Mouse (Mus musculus) heart, embryonic 10.5 days (tissue): ENCODE measurements at regions not wholly inside any gene's neighbourhood (a gene's known extent, or its start where the extent isn't known, plus 50 kb on each side); places are given as distances from the start of the nearest gene placed in this dataset.
A peak's percentile ranks its signal among the peaks of the same experiment; 100 is the strongest.

Source experiments
- DNase-seq: peaks from one replicate; pipeline ENCODE4 v3.0.0-alpha.2; 2017; ENCODE audit warnings: low spot score
- H3K27ac ChIP-seq: fragments of 300-500 bp; sonication (generic); 2 replicates; pipeline ENCODE4 v1.5.1; 2016; ENCODE audit warnings: mild to moderate bottlenecking
- H3K27me3 ChIP-seq: fragments of 300-500 bp; sonication (generic); 2 replicates; pipeline ENCODE4 v1.6.1; 2016; ENCODE audit warnings: mild to moderate bottlenecking; ENCODE audit not compliant: poor library complexity, insufficient read depth, severe bottlenecking
- H3K36me3 ChIP-seq: fragments of 300-500 bp; sonication (generic); 2 replicates; pipeline ENCODE4 v1.6.1; 2016; ENCODE audit warnings: mild to moderate bottlenecking, moderate library complexity
- H3K4me1 ChIP-seq: fragments of 300-500 bp; sonication (generic); 2 replicates; pipeline ENCODE4 v1.6.1; 2016; ENCODE audit warnings: mild to moderate bottlenecking
- H3K4me3 ChIP-seq: fragments of 300-500 bp; sonication (generic); 2 replicates; pipeline ENCODE4 v1.5.1; 2016; ENCODE audit warnings: mild to moderate bottlenecking, moderate library complexity
- H3K9me3 ChIP-seq: fragments of 300-500 bp; sonication (generic); 2 replicates; pipeline ENCODE4 v1.6.1; 2016; ENCODE audit warnings: mild to moderate bottlenecking, moderate library complexity
- WGBS: fragments of 180-500 bp; shearing (Covaris S2); methylation state at CpG from one replicate; pipeline ENCODE4 v1.1.7; 2016; 5-methylcytosine and 5-hydroxymethylcytosine counted together

GRCm38 (mm10) chr11:20934191-20935062 is 103.6 kb upstream of the Lgalsl start:
- Histone ChIP-seq H3K4me1 (no peaks in the 10 kb centered on the region), H3K9me3 (no peaks in the 10 kb centered on the region), H3K27ac (no peak overlapping the region), H3K27me3 (no peaks in the 10 kb centered on the region), H3K4me3 (no peak overlapping the region), H3K36me3 (no peaks in the 10 kb centered on the region)
- no peak for DNase-seq
- 54% methylated on average over 2 of the region's 2 CpGs for WGBS

- H3K36me3 ChIP-seq: no peaks in the 10 kb centered on the region
Observed at GRCm38 (mm10) chr11:20935063-20935370, 104.2 kb upstream of the Lgalsl start.

GRCm38 (mm10) chr11:20935910-20936309 is 105.1 kb upstream of the Lgalsl start:
- DNase-seq: no peak
- 84% methylated on average over 2 of the region's 2 CpGs for WGBS
- H3K4me3 ChIP-seq: no peak overlapping the region

More at GRCm38 (mm10) chr11:20935063-20935370, 104.2 kb upstream of the Lgalsl start:
- Histone ChIP-seq H3K27me3 (no peaks in the 10 kb centered on the region), H3K4me1 (no peaks in the 10 kb centered on the region), H3K4me3 (no peak overlapping the region), H3K27ac (no peak overlapping the region), H3K9me3 (no peaks in the 10 kb centered on the region)
- DNase-seq: no peak

GRCm38 (mm10) chr11:20936996-20937395 is 106.1 kb upstream of the Lgalsl start:
- no peaks in the 10 kb centered on the region for H3K36me3 ChIP-seq
- DNase-seq: no peak
- WGBS: 83% methylated on average over 1 of the region's 1 CpGs
- no peak overlapping the region for H3K4me3 ChIP-seq
- no peak overlapping the region for H3K27ac ChIP-seq
- no peaks in the 10 kb centered on the region for H3K4me1 ChIP-seq
- no peaks in the 10 kb centered on the region for H3K27me3 ChIP-seq
- no peaks in the 10 kb centered on the region for H3K9me3 ChIP-seq

More at GRCm38 (mm10) chr11:20935910-20936309, 105.1 kb upstream of the Lgalsl start:
- no peaks in the 10 kb centered on the region for H3K4me1 ChIP-seq
- no peaks in the 10 kb centered on the region for H3K27me3 ChIP-seq
- H3K9me3 ChIP-seq: no peaks in the 10 kb centered on the region
- no peaks in the 10 kb centered on the region for H3K36me3 ChIP-seq
- H3K27ac ChIP-seq: no peak overlapping the region

GRCm38 (mm10) chr11:20937942-20938341 is 107.1 kb upstream of the Lgalsl start:
- Histone ChIP-seq H3K4me3 (no peak overlapping the region), H3K36me3 (no peaks in the 10 kb centered on the region), H3K27me3 (no peaks in the 10 kb centered on the region), H3K4me1 (no peaks in the 10 kb centered on the region), H3K27ac (no peak overlapping the region), H3K9me3 (no peaks in the 10 kb centered on the region)
- no peak for DNase-seq
- 90% methylated on average over 4 of the region's 4 CpGs for WGBS

- Histone ChIP-seq H3K27me3 (no peaks in the 10 kb centered on the region), H3K4me1 (no peaks in the 10 kb centered on the region), H3K36me3 (no peaks in the 10 kb centered on the region), H3K27ac (no peak overlapping the region), H3K4me3 (no peak overlapping the region), H3K9me3 (no peaks in the 10 kb centered on the region)
- 78% methylated on average over 4 of the region's 4 CpGs for WGBS
- no peak for DNase-seq
Observed at GRCm38 (mm10) chr11:20939644-20940043, 108.8 kb upstream of the Lgalsl start.

- WGBS: 67% methylated on average over 4 of the region's 4 CpGs
- H3K4me3 ChIP-seq: no peak overlapping the region
- no peaks in the 10 kb centered on the region for H3K27me3 ChIP-seq
- no peaks in the 10 kb centered on the region for H3K36me3 ChIP-seq
- DNase-seq: no peak
- H3K27ac ChIP-seq: no peak overlapping the region
- no peaks in the 10 kb centered on the region for H3K9me3 ChIP-seq
- H3K4me1 ChIP-seq: no peaks in the 10 kb centered on the region
Observed at GRCm38 (mm10) chr11:20941546-20941945, 110.7 kb upstream of the Lgalsl start.

- DNase-seq: no peak
- no peaks in the 10 kb centered on the region for H3K27me3 ChIP-seq
- no peak overlapping the region for H3K4me3 ChIP-seq
- peak overlapping the region; percentile 56 for H3K27ac ChIP-seq
- peaks cover 41% of the 10 kb centered on the region for H3K4me1 ChIP-seq
- H3K9me3 ChIP-seq: no peaks in the 10 kb centered on the region
- whole genome bisulfite sequencing: 49% methylated on average over 8 of the region's 8 CpGs
- H3K36me3 ChIP-seq: no peaks in the 10 kb centered on the region
Observed at GRCm38 (mm10) chr11:20955561-20955960, 124.7 kb upstream of the Lgalsl start.

GRCm38 (mm10) chr11:20957766-20958165 is 126.9 kb upstream of the Lgalsl start:
- Histone ChIP-seq H3K36me3 (no peaks in the 10 kb centered on the region), H3K27me3 (no peaks in the 10 kb centered on the region), H3K9me3 (no peaks in the 10 kb centered on the region), H3K4me3 (no peak overlapping the region; the same call in 1 of the 2 replicates), H3K4me1 (peaks cover 43% of the 10 kb centered on the region), H3K27ac (peak overlapping the region; percentile 81)
- WGBS: 26% methylated on average over 2 of the region's 2 CpGs
- DNase-seq: no peak

GRCm38 (mm10) chr11:20958233-20958632 is 127.4 kb upstream of the Lgalsl start:
- Histone ChIP-seq H3K9me3 (no peaks in the 10 kb centered on the region), H3K4me1 (peaks cover 43% of the 10 kb centered on the region), H3K27me3 (no peaks in the 10 kb centered on the region), H3K4me3 (no peak overlapping the region; the same call in 1 of the 2 replicates), H3K27ac (peak overlapping the region; percentile 81), H3K36me3 (no peaks in the 10 kb centered on the region)
- WGBS: 6% methylated on average over 5 of the region's 5 CpGs
- DNase-seq: no peak

- Histone ChIP-seq H3K36me3 (no peaks in the 10 kb centered on the region), H3K9me3 (no peaks in the 10 kb centered on the region), H3K4me3 (no peak overlapping the region), H3K27ac (no peak overlapping the region), H3K4me1 (peaks cover 39% of the 10 kb centered on the region), H3K27me3 (no peaks in the 10 kb centered on the region)
- DNase-seq: no peak
- 83% methylated on average over 2 of the region's 2 CpGs for WGBS
Observed at GRCm38 (mm10) chr11:20960066-20960465, 129.2 kb upstream of the Lgalsl start.

- no peaks in the 10 kb centered on the region for H3K9me3 ChIP-seq
- H3K4me1 ChIP-seq: peaks cover 32% of the 10 kb centered on the region
- H3K27me3 ChIP-seq: no peaks in the 10 kb centered on the region
- H3K36me3 ChIP-seq: no peaks in the 10 kb centered on the region
- WGBS: 51% methylated on average over 5 of the region's 5 CpGs
- no peak overlapping the region for H3K27ac ChIP-seq
- no peak for DNase-seq
- no peak overlapping the region for H3K4me3 ChIP-seq
Observed at GRCm38 (mm10) chr11:20960750-20961149, 129.9 kb upstream of the Lgalsl start.

GRCm38 (mm10) chr11:20961626-20962025 is 129.5 kb upstream of the Peli1 start:
- no peak overlapping the region for H3K4me3 ChIP-seq
- 81% methylated on average over 2 of the region's 2 CpGs for WGBS
- H3K9me3 ChIP-seq: no peaks in the 10 kb centered on the region
- no peaks in the 10 kb centered on the region for H3K27me3 ChIP-seq
- no peak overlapping the region for H3K27ac ChIP-seq
- no peak for DNase-seq
- no peaks in the 10 kb centered on the region for H3K36me3 ChIP-seq
- H3K4me1 ChIP-seq: peaks cover 24% of the 10 kb centered on the region
